Mouse (Mus musculus) brain, embryonic 14.5 days (tissue): Measurements from ENCODE around the gene Fam151a.

Experiments used
- CTCF ChIP-seq: fragments of 200-500 bp; IDR thresholded peaks from 2 replicates; pipeline ENCODE4 v1.5.1; 2012; ENCODE audit warnings: inconsistent platforms, mild to moderate bottlenecking, moderate library complexity, borderline replicate concordance; ENCODE audit not compliant: insufficient read depth, insufficient read length; ENCODE audit errors: extremely low read depth
- POLR2A ChIP-seq: fragments of 200-500 bp; IDR thresholded peaks from 2 replicates; pipeline ENCODE4 v1.6.1; 2012; ENCODE audit warnings: mild to moderate bottlenecking, inconsistent platforms, borderline replicate concordance; ENCODE audit not compliant: poor library complexity, insufficient read depth, insufficient read length, severe bottlenecking; ENCODE audit errors: extremely low read depth

- TF ChIP-seq CTCF (peak; percentile 99), POLR2A (no peak)
Observed at GRCm38 (mm10) chr4:106708408-106708807, 25.3 kb upstream of the Fam151a start.
